Mouse (Mus musculus) layer of hippocampus, adult 2 months (tissue): Measurements from ENCODE around the gene B3galt1. TPM values are rescaled to one million over a fixed set of nuclear protein-coding genes. Genes with fewer than 3 reads are reported as not detected.

Source experiments
- DNase-seq, 2 experiments: peaks; one replicate each; pipeline ENCODE4 v3.0.0; 2022; ENCODE audit warnings: low spot score in 2 of 2
- H3K27ac ChIP-seq: fragments of 200-600 bp; 2 replicates; pipeline ENCODE4 v1.8.1; 2022
- H3K4me3 ChIP-seq: fragments of 200-600 bp; 2 replicates; pipeline ENCODE4 v1.8.1; 2022; ENCODE audit warnings: mild to moderate bottlenecking
- CTCF ChIP-seq: fragments of 200-600 bp; conservative IDR thresholded peaks from 2 replicates; pipeline ENCODE4 v1.8.1; 2022; ENCODE audit warnings: antibody characterized with exemption, mild to moderate bottlenecking, moderate library complexity
- total RNA-seq, 2 experiments: library from RNA; stranded (reverse); gene quantifications; 2 replicates each; pipeline ENCODE4 v1.2.3; 2021

Gene B3galt1
- total RNA-seq, 2 experiments from 2014 or later, result 79.7 to 80.5 TPM

- TF ChIP-seq CTCF, result no peak
These were observed 495.7 kb downstream of the B3galt1 start for GRCm38 (mm10) chr2:68061341-68061740.

GRCm38 (mm10) chr2:68079426-68080360, 514.0 kb downstream of the B3galt1 start:
- no peak for DNase-seq
- Histone ChIP-seq H3K27ac (no peak overlapping the region), H3K4me3 (no peak overlapping the region)
- no peak for TF ChIP-seq CTCF

More at GRCm38 (mm10) chr2:68061341-68061740, 495.7 kb downstream of the B3galt1 start:
- Histone ChIP-seq H3K4me3 (no peak overlapping the region), H3K27ac (no peak overlapping the region)
- no peak for DNase-seq

GRCm38 (mm10) chr2:68080872-68081280, 515.2 kb downstream of the B3galt1 start:
- no peak for DNase-seq
- no peak overlapping the region for H3K4me3 ChIP-seq
- no peak overlapping the region for H3K27ac ChIP-seq
- no peak for TF ChIP-seq CTCF

GRCm38 (mm10) chr2:68084483-68084882, 518.8 kb downstream of the B3galt1 start:
- TF ChIP-seq CTCF, result no peak
- Histone ChIP-seq H3K27ac (no peak overlapping the region), H3K4me3 (no peak overlapping the region)
- no peak for DNase-seq

GRCm38 (mm10) chr2:68086101-68086500, 520.4 kb downstream of the B3galt1 start:
- TF ChIP-seq CTCF, result no peak
- Histone ChIP-seq H3K27ac (no peak overlapping the region), H3K4me3 (no peak overlapping the region)
- DNase-seq, result no peak

GRCm38 (mm10) chr2:68091559-68091958, 525.9 kb downstream of the B3galt1 start:
- no peak for TF ChIP-seq CTCF
- DNase-seq, result no peak
- Histone ChIP-seq H3K27ac (no peak overlapping the region), H3K4me3 (no peak overlapping the region)

GRCm38 (mm10) chr2:68104641-68105040, 539.0 kb downstream of the B3galt1 start:
- Histone ChIP-seq H3K27ac (no peak overlapping the region), H3K4me3 (no peak overlapping the region)
- TF ChIP-seq CTCF, result no peak
- no peak for DNase-seq

- TF ChIP-seq CTCF, result peak; percentile 62
- H3K27ac ChIP-seq, result no peak overlapping the region
- H3K4me3 ChIP-seq, result no peak overlapping the region
- DNase-seq, result no peak
These were observed 552.4 kb downstream of the B3galt1 start for GRCm38 (mm10) chr2:68118076-68118475.

GRCm38 (mm10) chr2:68124751-68125150, 559.1 kb downstream of the B3galt1 start:
- TF ChIP-seq CTCF, result peak; percentile 60
- H3K4me3 ChIP-seq, result no peak overlapping the region
- no peak overlapping the region for H3K27ac ChIP-seq
- DNase-seq, result no peak

- no peak overlapping the region for H3K4me3 ChIP-seq
- TF ChIP-seq CTCF, result no peak
- DNase-seq, result no peak
- no peak overlapping the region for H3K27ac ChIP-seq
These were observed 575.4 kb downstream of the B3galt1 start for GRCm38 (mm10) chr2:68141094-68141493.

GRCm38 (mm10) chr2:68143292-68143691, 577.6 kb downstream of the B3galt1 start:
- no peak for TF ChIP-seq CTCF

GRCm38 (mm10) chr2:68159751-68160150, 594.1 kb downstream of the B3galt1 start:
- Histone ChIP-seq H3K4me3 (no peak overlapping the region), H3K27ac (no peak overlapping the region)
- no peak for DNase-seq
- TF ChIP-seq CTCF, result no peak

More at GRCm38 (mm10) chr2:68143292-68143691, 577.6 kb downstream of the B3galt1 start:
- no peak for DNase-seq
- Histone ChIP-seq H3K27ac (no peak overlapping the region), H3K4me3 (no peak overlapping the region)

- TF ChIP-seq CTCF, result no peak
- H3K4me3 ChIP-seq, result no peak overlapping the region
- no peak for DNase-seq
- H3K27ac ChIP-seq, result no peak overlapping the region
These were observed 594.9 kb downstream of the B3galt1 start for GRCm38 (mm10) chr2:68160566-68160965.

GRCm38 (mm10) chr2:68162012-68162411, 596.3 kb downstream of the B3galt1 start:
- TF ChIP-seq CTCF, result no peak
- H3K4me3 ChIP-seq, result no peak overlapping the region
- H3K27ac ChIP-seq, result no peak overlapping the region
- DNase-seq, result peak in 1 of 2 experiments; percentile 10
